Mouse (Mus musculus): ENCODE results near the gene Rps6ka1.
"Not testable (repeated sequence)": the region's sequence is repeated elsewhere in the genome, so short reads cannot be mapped to it uniquely, and the experiment has no call there.

Rps6ka1 gene

DNA sequence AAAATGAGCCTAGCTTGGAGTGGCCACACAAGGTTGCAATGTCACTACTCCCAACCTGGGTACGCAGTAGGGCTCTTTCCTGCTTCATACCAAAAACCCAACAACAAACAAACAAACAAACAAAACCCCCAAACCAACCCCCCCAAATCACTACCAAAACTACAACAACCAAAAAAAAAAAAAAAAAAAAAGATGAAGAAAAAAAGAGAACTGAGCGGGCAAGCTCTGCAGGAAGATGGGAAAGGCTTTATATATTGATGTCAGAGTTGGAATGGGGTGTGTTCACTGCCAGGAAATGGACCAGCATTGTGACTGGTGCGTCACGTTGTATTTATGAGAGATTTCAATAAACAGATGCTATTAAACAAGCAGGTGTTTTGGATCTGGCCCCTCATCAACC is 33.0 kb downstream of the Rps6ka1 start:
- H3K36me3 ChIP-seq (ENCODE audit: control insufficient read depth, insufficient read depth, low read length, poor library complexity, severe bottlenecking), result peaks cover 9% of the 10 kb centered on the region; the same call in 1 of the 2 replicates
- no peak for DNase-seq (ENCODE audit: low read depth, low spot score)
- H3K27me3 ChIP-seq (ENCODE audit: control insufficient read depth, insufficient read depth, low read length, poor library complexity, severe bottlenecking), result no peaks in the 10 kb centered on the region

DNA sequence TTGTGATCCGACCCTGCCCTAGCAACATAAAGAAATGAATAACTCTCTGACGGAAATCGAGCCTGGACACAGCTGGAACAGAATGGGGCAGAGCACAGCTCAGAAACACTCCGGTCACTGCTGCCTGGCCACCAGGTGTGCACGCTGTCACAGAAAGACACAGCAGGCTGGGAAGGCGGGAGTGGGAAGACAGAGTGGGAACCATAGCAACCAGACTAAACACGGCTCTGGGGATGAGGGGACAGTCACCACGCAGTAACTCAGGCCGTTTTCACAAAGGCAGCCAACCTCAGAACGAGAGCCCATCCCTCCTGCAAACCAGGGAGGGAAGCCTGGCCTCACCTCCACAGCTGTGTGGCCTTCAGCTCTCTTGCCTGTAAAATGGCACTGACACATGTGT is 34.0 kb downstream of the Rps6ka1 start:
- peaks cover 7% of the 10 kb centered on the region; the same call in 1 of the 2 replicates for H3K36me3 ChIP-seq (ENCODE audit: control insufficient read depth, insufficient read depth, low read length, poor library complexity, severe bottlenecking)
- no peak for DNase-seq (ENCODE audit: low read depth, low spot score)
- H3K27me3 ChIP-seq (ENCODE audit: control insufficient read depth, insufficient read depth, low read length, poor library complexity, severe bottlenecking), result no peaks in the 10 kb centered on the region

DNA sequence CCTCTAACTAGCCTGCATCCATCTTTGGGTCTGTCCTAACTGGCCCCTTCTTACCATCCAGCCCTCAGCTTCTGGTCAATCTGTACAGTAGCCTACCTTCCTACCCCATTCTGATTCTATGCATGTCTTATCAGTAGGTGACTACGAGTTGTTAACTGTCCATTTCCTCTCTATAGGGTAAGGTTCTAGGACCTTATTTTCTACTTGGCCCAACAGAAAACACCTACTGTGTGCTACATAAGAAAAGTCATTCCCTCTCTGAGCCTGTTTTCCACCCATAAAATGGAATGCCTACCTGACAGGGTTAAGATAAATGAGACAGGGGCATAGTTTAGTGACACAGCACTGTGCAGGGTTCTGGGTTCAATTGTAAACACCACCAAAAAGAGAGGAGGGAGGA is 41.0 kb downstream of the Rps6ka1 start:
- no peak for DNase-seq (ENCODE audit: low read depth, low spot score)

DNA sequence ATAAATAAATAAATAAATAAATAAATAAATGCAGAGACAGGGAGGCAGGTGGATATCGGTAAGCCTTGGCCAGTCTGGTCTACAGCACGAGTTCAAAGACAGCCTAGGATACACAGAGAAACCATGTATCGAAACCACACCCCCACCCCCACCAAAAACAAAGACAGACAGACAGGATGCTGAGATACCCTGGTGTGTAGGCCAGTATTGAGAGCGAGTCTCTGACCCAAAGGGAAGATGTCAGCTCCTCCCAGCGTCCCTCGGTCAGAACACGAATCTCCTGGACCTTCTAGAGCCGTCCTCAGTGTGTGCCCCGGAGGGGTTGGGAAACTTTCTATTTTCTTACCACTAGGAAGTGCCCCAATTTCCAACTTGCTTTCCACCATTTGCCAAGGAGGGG is 42.5 kb downstream of the Rps6ka1 start:
- no peak for DNase-seq (ENCODE audit: low read depth, low spot score)
- no peaks in the 10 kb centered on the region; the same call in 1 of the 2 replicates for H3K36me3 ChIP-seq (ENCODE audit: control insufficient read depth, insufficient read depth, low read length, poor library complexity, severe bottlenecking)
- no peaks in the 10 kb centered on the region for H3K27me3 ChIP-seq (ENCODE audit: control insufficient read depth, insufficient read depth, low read length, poor library complexity, severe bottlenecking)

More for the DNA sequence above, 41.0 kb downstream of the Rps6ka1 start:
- Histone ChIP-seq H3K27me3 (ENCODE audit: control insufficient read depth, insufficient read depth, low read length, poor library complexity, severe bottlenecking) (no peaks in the 10 kb centered on the region), H3K36me3 (ENCODE audit: control insufficient read depth, insufficient read depth, low read length, poor library complexity, severe bottlenecking) (peaks cover 3% of the 10 kb centered on the region; the same call in 1 of the 2 replicates)

DNA sequence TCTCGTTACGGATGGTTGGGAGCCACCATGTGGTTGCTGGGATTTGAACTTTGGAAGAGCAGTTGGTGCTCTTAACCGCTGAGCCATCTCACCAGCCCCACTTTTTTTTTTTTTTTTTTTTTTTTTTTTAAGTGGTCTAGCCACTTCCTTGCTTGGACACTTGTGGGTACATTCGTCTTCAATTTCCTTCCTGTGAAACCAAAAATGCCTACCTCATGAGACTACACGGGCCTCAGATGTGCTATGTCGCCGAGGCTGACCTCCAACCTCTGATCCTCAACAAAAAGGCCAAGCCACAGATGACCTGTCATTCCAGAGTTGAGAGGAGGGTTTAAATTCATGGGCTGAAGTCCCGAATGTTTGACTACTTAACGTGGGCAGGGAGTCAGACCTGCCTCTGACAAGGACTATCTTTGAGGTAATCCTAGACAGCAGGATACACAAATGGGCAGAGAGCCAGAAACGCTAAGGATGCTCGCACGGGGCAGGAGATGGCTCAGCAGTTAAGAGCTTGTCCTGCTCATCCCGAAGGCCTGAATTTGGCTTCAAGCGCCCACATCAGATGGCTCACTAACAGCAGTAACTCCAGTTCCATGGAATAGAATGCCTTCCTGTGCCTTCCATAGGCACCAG is 43.3 kb downstream of the Rps6ka1 start:
- H3K27me3 ChIP-seq (ENCODE audit: control insufficient read depth, insufficient read depth, low read length, poor library complexity, severe bottlenecking), result no peaks in the 10 kb centered on the region
- peak; percentile 42 for DNase-seq (ENCODE audit: low read depth, low spot score)
- no peaks in the 10 kb centered on the region for H3K36me3 ChIP-seq (ENCODE audit: control insufficient read depth, insufficient read depth, low read length, poor library complexity, severe bottlenecking)

DNA sequence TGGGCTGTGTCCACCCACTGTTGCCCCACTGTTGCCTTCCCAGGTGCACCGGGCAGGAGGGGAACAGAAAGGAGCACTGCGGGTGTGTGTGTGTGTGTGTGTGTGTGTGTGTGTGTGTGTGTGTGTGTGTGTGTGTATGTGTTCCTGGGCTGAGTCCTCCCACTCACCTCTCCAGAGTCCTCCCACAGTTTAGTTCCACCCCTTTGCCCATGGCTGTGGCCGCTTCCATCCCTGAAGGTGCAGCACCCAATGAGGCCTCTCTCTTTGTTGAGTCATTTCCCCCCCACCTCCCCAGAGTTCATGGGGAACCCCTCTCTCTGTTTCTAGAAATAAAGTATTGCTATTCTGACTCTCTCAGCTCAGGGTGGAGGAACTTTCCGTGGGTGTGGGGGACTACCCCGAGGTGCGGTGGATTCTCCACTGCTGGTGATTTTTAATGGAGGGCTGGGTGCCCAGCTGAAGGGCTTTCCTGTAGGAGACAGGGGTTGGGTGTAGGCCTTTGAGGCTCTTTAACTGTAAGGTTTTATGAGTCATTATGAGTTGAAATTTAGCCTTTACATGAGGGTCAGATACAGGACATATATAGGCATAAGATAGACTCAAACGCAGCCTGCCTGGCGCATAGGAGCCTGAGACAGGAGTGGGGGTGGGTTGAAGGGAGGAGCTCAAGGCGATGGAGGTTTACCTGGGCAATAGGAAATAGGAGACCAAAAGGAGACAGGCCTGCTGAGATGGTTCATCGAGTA is 44.4 kb downstream of the Rps6ka1 start:
- DNase-seq (ENCODE audit: low read depth, low spot score), result peak; percentile 78
- H3K27me3 ChIP-seq (ENCODE audit: control insufficient read depth, insufficient read depth, low read length, poor library complexity, severe bottlenecking), result no peaks in the 10 kb centered on the region
- H3K36me3 ChIP-seq (ENCODE audit: control insufficient read depth, insufficient read depth, low read length, poor library complexity, severe bottlenecking), result no peaks in the 10 kb centered on the region

DNA sequence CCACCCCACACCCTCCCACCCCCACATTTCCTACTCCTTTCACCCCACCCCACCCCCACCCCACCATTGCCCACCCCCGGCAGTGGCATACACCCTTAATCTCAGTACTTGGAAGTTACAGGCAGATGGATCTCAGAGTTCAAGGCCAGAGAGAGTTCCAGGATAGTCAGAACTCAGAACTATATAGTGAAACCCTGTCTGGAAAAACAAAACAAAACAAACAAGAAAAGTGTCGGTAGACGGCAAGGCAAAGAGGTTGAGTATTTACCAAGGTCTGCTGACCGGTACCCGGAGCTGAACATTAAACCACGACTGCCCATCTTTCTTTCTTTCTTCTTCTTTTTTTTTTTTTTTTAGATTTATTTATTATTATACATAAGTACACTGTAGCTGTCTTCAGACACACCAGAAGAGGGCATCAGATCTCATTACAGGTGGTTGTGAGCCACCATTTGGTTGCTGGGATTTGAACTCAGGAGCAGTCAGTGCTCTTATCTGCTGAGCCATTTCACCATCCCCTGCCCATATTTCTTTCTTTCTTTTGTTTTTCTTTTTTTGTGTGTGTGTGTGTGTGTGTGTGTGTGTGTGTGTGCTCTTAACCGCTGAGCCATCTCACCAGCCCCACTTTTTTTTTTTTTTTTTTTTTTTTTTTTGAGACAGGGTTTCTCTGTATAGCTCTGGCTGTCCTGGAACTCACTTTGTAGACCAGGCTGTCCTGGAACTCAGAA is 45.7 kb downstream of the Rps6ka1 start:
- not testable (repeated sequence) for DNase-seq (ENCODE audit: low read depth, low spot score); H3K36me3 ChIP-seq (ENCODE audit: control insufficient read depth, insufficient read depth, low read length, poor library complexity, severe bottlenecking); H3K27me3 ChIP-seq (ENCODE audit: control insufficient read depth, insufficient read depth, low read length, poor library complexity, severe bottlenecking)

DNA sequence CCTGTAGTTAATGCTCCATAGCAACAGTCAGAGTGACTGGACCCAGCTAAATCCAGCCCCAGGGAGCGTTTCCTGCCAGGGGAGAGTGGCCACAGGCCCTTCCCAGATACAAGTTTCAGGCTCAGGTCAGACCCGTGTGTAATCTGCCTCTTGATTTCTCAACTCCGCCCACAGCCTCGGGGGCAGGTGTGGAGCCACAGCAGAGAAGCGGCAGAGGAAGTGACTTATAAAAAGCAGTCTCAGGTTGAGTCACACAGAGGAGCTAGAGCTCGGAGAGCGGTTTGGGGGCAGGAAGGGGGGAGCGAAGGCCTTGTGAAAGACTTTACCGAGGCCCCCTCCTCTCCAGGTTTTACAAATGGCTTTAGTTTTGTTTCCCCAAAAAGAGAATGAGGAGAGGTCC is 46.6 kb downstream of the Rps6ka1 start:
- Histone ChIP-seq H3K36me3 (ENCODE audit: control insufficient read depth, insufficient read depth, low read length, poor library complexity, severe bottlenecking) (no peaks in the 10 kb centered on the region), H3K27me3 (ENCODE audit: control insufficient read depth, insufficient read depth, low read length, poor library complexity, severe bottlenecking) (no peaks in the 10 kb centered on the region)
- DNase-seq (ENCODE audit: low read depth, low spot score), result peak; percentile 92

DNA sequence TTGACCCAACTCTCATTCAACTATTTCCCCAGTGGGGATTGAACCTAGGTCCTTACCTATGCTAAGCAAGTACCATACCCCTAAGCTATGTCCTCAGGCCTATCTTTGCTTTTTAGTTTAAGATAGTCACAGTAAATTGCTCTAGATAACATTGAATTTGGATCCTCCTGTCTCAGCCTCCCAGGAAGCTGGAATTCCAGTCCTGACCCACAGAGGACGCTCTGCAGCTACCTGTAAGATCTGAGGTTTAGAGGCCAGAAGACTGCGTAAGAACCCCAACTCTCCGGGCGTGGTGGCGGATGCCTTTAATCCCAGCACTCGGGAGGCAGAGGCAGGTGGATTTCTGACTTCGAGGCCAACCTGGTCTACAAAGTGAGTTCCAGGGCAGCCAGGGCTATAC is 47.1 kb downstream of the Rps6ka1 start:
- Histone ChIP-seq H3K36me3 (ENCODE audit: control insufficient read depth, insufficient read depth, low read length, poor library complexity, severe bottlenecking) (no peaks in the 10 kb centered on the region), H3K27me3 (ENCODE audit: control insufficient read depth, insufficient read depth, low read length, poor library complexity, severe bottlenecking) (no peaks in the 10 kb centered on the region)
- no peak for DNase-seq (ENCODE audit: low read depth, low spot score)

DNA sequence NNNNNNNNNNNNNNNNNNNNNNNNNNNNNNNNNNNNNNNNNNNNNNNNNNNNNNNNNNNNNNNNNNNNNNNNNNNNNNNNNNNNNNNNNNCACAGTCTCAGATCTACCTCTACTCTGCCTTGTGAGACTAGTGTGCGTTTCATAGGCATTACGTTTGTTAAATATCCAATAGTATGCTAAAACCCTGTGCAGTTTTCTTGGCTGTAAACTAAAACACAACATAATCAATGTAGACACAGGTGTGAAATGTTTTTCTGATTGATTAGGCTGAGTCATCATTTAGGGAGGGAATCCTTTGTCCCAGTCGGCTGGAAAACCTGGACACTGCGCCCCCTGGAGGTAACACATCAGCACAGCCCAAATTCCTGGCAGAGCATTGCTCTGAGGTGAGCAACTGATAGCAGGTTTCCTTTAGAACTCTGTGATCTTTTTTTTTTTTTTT is 48.2 kb downstream of the Rps6ka1 start:
- DNase-seq (ENCODE audit: low read depth, low spot score), result peak; percentile 41
- no peaks in the 10 kb centered on the region for H3K36me3 ChIP-seq (ENCODE audit: control insufficient read depth, insufficient read depth, low read length, poor library complexity, severe bottlenecking)
- no peaks in the 10 kb centered on the region for H3K27me3 ChIP-seq (ENCODE audit: control insufficient read depth, insufficient read depth, low read length, poor library complexity, severe bottlenecking)

DNA sequence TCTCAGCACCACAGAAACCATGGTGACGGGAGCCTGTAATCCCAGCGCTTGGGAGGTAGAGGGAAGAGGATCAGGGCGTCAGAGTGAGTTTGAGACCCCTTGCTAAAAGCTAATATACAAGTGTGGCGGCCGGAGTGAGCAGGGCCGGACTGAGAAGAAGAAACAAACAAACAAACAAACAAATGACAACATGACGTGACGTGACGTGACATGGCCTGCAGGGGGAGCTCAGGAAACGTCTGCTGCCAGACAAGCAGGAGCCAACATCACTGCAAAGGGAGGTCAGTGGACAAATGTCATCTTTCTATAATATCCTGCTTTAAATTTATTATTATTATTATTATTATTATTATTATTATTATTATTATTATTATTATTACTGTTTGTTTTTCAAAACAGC is 51.0 kb downstream of the Rps6ka1 start:
- peak; percentile 78 for DNase-seq (ENCODE audit: low read depth, low spot score)
- no peaks in the 10 kb centered on the region for H3K36me3 ChIP-seq (ENCODE audit: control insufficient read depth, insufficient read depth, low read length, poor library complexity, severe bottlenecking)
- no peaks in the 10 kb centered on the region for H3K27me3 ChIP-seq (ENCODE audit: control insufficient read depth, insufficient read depth, low read length, poor library complexity, severe bottlenecking)

DNA sequence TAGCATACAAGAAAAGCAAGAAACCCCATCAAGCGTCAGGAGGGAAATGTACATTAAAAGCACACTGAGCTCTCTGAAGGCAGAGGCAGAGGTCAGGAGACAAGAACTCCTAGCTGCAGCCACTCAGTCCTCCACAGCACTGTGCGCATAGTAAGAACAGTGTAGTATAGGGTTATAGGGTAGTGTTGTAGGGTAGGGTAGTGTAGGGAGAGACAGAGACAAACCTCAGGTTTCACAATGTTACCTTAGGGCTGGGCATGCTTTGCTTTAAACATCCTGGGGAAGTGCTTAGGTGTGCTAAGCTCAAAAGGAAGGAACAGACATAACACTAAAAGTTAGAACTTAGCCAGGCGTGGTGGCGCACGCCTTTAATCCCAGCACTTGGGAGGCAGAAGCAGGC is 52.4 kb downstream of the Rps6ka1 start:
- H3K36me3 ChIP-seq (ENCODE audit: control insufficient read depth, insufficient read depth, low read length, poor library complexity, severe bottlenecking), result no peaks in the 10 kb centered on the region
- DNase-seq (ENCODE audit: low read depth, low spot score), result no peak

DNA sequence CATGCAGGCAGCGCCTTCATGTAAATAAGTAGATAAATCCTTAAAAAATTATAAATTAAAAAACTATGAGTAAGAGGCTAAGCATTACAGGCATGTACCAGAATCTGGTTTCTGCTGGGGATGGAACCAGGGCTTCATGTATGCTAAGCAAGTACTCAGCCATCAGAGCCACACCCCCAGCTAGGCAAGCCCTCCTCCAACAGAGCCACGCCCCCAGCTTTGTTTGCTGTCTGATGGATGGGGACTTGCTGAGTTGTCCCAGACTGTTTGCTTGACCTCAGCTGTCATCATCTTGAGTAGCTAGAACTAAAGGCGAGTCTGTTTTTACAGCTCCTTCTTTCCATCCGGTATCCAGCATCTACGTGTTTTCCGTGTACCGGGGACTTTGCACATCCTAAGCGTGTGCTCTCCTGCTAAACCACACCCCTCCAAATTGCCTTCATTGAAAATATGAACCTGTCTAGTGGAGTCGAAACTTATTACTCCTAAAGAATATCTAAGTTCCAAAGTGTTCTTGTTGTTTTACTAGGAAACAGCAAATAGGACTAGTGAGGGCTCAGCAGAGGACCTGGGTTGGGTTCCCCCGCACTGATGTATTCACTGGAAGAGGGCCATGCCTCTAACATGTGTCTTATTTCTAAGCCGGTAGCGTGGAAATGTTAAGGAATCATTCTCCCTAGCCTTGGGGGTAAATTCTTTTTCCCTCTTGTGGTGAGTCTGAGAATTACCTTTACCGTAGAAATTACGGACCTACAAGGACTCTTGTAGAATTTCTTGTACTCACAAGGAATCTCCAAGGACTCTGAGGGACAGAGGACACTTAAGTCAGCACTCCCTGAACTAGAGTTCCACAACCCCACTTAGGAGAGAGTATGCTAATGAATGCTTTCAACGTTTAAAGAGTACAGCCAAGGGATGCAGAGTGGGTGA is 54.4 kb downstream of the Rps6ka1 start:
- Histone ChIP-seq H3K36me3 (ENCODE audit: control insufficient read depth, insufficient read depth, low read length, poor library complexity, severe bottlenecking) (no peaks in the 10 kb centered on the region), H3K27me3 (ENCODE audit: control insufficient read depth, insufficient read depth, low read length, poor library complexity, severe bottlenecking) (no peaks in the 10 kb centered on the region)
- no peak for DNase-seq (ENCODE audit: low read depth, low spot score)

More for the DNA sequence above, 52.4 kb downstream of the Rps6ka1 start:
- H3K27me3 ChIP-seq (ENCODE audit: control insufficient read depth, insufficient read depth, low read length, poor library complexity, severe bottlenecking), result no peaks in the 10 kb centered on the region

DNA sequence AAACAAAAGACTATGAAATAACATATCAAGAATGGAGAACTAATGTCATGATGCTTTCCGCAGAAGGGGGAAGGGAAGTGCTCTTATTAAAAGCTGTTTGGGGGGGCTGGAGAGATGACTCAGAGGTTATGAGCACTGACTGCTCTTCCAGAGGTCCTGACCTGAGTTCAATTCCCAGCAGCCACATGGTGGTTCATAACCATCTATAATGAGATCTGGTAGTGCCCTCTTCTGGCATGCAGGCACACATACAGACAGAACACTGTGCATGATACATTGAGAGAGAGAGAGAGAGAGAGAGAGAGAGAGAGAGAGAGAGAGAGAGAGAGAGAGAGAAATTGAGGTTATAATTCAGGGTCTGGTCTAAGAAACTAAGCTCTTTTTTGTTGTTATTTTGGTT is 57.1 kb downstream of the Rps6ka1 start:
- Histone ChIP-seq H3K27me3 (ENCODE audit: control insufficient read depth, insufficient read depth, low read length, poor library complexity, severe bottlenecking) (no peaks in the 10 kb centered on the region), H3K36me3 (ENCODE audit: control insufficient read depth, insufficient read depth, low read length, poor library complexity, severe bottlenecking) (no peaks in the 10 kb centered on the region)
- DNase-seq (ENCODE audit: low read depth, low spot score), result peak; percentile 55
